In the genomic region with DNA sequence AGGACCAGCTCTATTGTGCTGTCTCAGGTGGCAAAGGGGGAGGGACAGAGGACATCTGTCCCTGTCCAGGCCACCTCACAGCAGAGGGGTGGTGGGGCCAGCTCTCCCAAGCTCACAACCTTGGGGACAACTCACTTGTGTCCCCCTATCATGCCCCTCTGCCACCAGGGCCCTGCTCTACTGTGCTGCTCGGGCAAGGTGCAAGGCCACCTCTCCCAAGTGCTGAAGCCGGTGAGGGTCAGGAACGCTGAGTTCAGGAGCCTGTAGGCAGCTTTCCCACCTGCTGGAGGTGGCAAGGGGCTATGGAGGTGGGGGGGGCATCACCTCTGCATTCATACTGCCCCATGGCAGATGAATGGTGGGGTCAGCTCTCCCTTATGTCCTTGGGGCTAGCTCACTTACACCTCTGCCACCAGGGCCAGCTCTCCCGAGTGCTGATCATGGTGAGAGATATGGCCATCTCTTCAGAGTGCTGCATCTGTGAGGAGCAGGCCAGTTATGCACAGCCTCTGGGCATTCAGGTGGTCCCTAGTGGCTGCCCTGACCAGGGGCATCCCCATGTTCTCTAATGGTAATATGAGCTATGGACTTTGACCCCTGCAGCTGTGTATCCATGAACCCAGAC, we compare ENCODE assay signal across 13 mouse cellular contexts.
"Had no signal": no experiment of that assay in that cellular context is flagged by ENCODE, and none has a peak within 500 bp of the region (broad histone marks: within the 10 kb centered on the region; RNA-seq: fewer than 3 reads in every experiment).

No protein-coding gene starts in this region.

- H3K4me2 ChIP-seq: limb, embryonic 15.5 days; midbrain, embryonic 12.5 days had no signal

- H3K4me3 ChIP-seq: limb, embryonic 15.5 days; midbrain, embryonic 12.5 days had no signal

- H3K27ac ChIP-seq: limb, embryonic 15.5 days; liver, embryonic 14.5 days; midbrain, embryonic 12.5 days had no signal

- H3K9me3 ChIP-seq: limb, embryonic 15.5 days; midbrain, embryonic 12.5 days had no signal

- H3K36me3 ChIP-seq: limb, embryonic 15.5 days; midbrain, embryonic 12.5 days had no signal

- H3K27me3 ChIP-seq: limb, embryonic 15.5 days had no signal

- H3K9ac ChIP-seq: limb, embryonic 15.5 days; liver, embryonic 14.5 days; midbrain, embryonic 12.5 days had no signal

- H3K4me1 ChIP-seq: limb, embryonic 15.5 days; midbrain, embryonic 12.5 days had no signal

- ATAC-seq: midbrain, embryonic 16.5 days had no signal

- DNase-seq: kidney, adult 11 months; kidney, adult 9 months; kidney, postnatal 10 days; left cerebral cortex, postnatal 4 days; lung, adult 18-20 months; lung, postnatal 14 days; right cerebral cortex, adult 18-20 months; right cerebral cortex, postnatal 25 days; thymus, postnatal 36 days had no signal
